Mouse (Mus musculus) limb, embryonic 14.5 days (tissue): Measurements from ENCODE around the gene Cenpj. TPM values are rescaled to one million over a fixed set of nuclear protein-coding genes. Genes with fewer than 3 reads are reported as not detected.

Experiments
- ATAC-seq: fragments of 200-750 bp; cut with Nextera tagmentation; 2 replicates; pipeline ENCODE4 v1.8.0; 2017; ENCODE audit warnings: low read depth, moderate number of reproducible peaks, moderate TSS enrichment; ENCODE audit not compliant: low FRiP score
- DNase-seq: peaks from one replicate; pipeline ENCODE4 v3.0.0-alpha.2; 2015; ENCODE audit warnings: low spot score
- H3K27ac ChIP-seq: fragments of 300-500 bp; sonication (generic); replicated peaks from 2 replicates; pipeline ENCODE4 v1.5.1; 2014; ENCODE audit warnings: low read depth, mild to moderate bottlenecking, low read length, moderate library complexity, mixed read lengths
- H3K27me3 ChIP-seq: fragments of 300-500 bp; sonication (generic); 2 replicates; pipeline ENCODE4 v1.6.1; 2014; ENCODE audit warnings: low read length, mixed read lengths; ENCODE audit not compliant: control insufficient read depth, insufficient read depth
- H3K36me3 ChIP-seq: fragments of 300-500 bp; sonication (generic); 2 replicates; pipeline ENCODE4 v1.6.1; 2014; ENCODE audit warnings: mild to moderate bottlenecking, low read length, moderate library complexity, mixed read lengths; ENCODE audit not compliant: control insufficient read depth, insufficient read depth
- H3K4me1 ChIP-seq: fragments of 300-500 bp; sonication (generic); 2 replicates; pipeline ENCODE4 v1.6.1; 2014; ENCODE audit warnings: antibody characterized with exemption, low read length, mixed read lengths; ENCODE audit not compliant: control insufficient read depth, insufficient read depth
- H3K4me2 ChIP-seq: fragments of 300-500 bp; sonication (generic); replicated peaks from 2 replicates; pipeline ENCODE4 v1.6.1; 2014; ENCODE audit warnings: low read depth, mild to moderate bottlenecking, low read length, moderate library complexity; ENCODE audit not compliant: severe bottlenecking
- H3K4me3 ChIP-seq: fragments of 300-500 bp; sonication (generic); replicated peaks from 2 replicates; pipeline ENCODE4 v1.5.1; 2014; ENCODE audit warnings: low read length
- H3K9ac ChIP-seq: fragments of 300-500 bp; sonication (generic); 2 replicates; pipeline ENCODE4 v1.6.1; 2014; ENCODE audit warnings: mild to moderate bottlenecking, low read depth, low read length, moderate library complexity; ENCODE audit not compliant: severe bottlenecking
- H3K9me3 ChIP-seq: fragments of 300-500 bp; sonication (generic); 2 replicates; pipeline ENCODE4 v1.6.1; 2016; ENCODE audit warnings: low read length; ENCODE audit not compliant: control insufficient read depth
- POLR2A ChIP-seq: fragments of 200-500 bp; IDR thresholded peaks from 2 replicates; pipeline ENCODE4 v1.8.0; 2012; ENCODE audit warnings: inconsistent platforms, mild to moderate bottlenecking, moderate library complexity, borderline replicate concordance; ENCODE audit not compliant: insufficient read depth, insufficient read length; ENCODE audit errors: extremely low read depth
- WGBS: fragments of 180-500 bp; shearing (Covaris S2); extraction: QIAGEN DNeasy Blood & Tissue Kit; methylation state at CpG from one replicate; pipeline ENCODE4 v1.1.7; 2014; 5-methylcytosine and 5-hydroxymethylcytosine counted together
- polyA plus RNA-seq, 2 experiments: library from polyadenylated mRNA; depleted of rRNA in 1 of 2; stranded (reverse) in 1 of 2; unstranded in 1 of 2; fragments of >200 nt; fragmentation: Nextera tagmentation in 1 of 2; extraction: Ambion mirVana in 1 of 2; gene quantifications; 2 replicates each; pipeline versions ENCODE4 v1.2.1 to v1.2.3; 2012 to 2014

Cenpj gene
- polyA plus RNA-seq, 2 experiments: 8.0 to 9.8 TPM

DNA sequence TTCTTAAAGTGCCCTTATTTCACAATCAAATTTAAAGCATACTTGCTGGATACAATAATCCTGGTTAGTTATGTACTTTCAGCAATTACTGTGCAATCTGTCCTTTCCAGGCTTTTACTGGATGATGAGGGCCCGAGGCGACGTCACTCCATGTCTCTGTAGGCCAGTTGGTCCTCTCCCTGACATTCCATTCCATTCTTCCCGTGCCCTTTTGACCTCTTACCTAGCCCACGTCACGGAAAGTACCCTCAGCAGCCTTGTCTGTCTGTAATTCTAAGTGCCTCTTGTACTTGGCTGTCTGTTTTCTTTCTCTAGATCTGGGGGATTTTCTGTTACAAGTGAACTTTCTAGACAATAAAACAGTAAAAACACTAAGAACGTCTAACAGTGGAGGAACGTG, 3.8 kb upstream of the Cenpj start:
- Histone ChIP-seq H3K9me3 (no peaks in the 10 kb centered on the region), H3K4me1 (peaks cover 2% of the 10 kb centered on the region; the same call in 1 of the 2 replicates), H3K4me3 (no peak overlapping the region), H3K27me3 (no peaks in the 10 kb centered on the region), H3K9ac (no peak overlapping the region), H3K27ac (no peak overlapping the region), H3K36me3 (no peaks in the 10 kb centered on the region), H3K4me2 (no peak overlapping the region)
- TF ChIP-seq POLR2A: no peak
- no peak for ATAC-seq
- DNase-seq: no peak
- WGBS: 49% methylated on average over 8 of the region's 8 CpGs

DNA sequence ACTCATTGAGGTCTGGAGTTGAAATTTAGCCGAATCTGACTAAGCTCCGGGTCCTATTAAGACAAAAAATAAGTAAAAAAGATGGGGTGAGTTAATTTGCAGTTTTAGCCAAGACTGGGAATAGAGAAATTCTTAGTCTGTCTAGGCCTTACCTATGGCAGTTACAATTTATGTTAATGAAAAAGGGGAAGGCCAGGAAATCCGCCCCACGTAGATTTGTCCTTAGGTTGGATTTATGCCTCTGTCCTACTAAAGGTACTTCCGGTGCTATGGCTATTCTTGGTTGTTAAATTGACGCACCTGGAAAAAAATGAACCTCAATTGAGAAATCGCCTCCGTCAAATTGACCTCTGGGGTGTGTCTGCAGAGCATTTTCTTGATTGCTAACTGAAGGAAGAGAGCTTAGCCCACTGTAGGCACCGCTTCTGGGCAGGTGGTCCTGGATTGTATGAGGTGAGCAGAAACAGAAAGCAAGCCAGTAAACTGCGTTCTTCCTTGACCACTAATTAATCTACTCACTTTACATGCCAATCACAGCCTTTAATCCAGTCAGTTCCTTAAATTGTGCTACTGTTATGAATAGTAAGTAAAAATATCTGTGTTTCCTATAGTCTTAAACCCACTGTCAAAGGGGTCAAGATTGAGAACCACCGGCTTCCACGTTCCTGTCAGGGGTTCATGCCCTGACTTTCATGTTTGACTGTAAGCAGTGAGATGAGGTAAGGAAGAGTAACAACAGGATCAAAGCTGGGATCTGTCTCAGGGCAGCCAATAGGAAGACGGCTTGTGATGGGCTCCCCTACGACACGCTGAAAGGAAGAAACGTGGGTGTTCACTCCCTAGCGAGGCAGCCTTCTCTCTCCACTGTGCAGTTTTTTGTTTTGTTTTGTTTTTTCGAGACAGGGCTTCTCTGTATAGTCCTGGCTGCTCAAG, 1.0 kb upstream of the Cenpj start:
- H3K4me2 ChIP-seq: peak overlapping the region; percentile 77

DNA sequence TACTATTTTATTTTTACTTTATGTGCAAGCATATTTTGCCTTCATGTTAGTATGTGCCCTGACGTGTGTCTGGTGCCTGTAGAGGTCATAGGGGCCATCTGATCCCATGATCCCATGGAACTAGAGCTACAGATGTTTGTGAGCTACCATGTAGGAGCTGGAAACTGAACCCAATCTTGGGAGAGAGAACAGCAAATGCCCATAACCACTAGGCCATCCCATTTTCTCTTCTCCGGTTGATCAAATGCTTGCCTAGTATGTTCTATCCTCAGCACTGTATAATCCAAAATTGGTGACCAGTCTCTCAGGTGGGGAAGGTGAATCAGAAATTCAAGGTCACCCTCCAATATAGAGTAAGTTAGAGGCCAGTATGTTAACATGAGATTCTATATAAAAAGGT, 2.7 kb downstream of the Cenpj start:
- no peak for ATAC-seq
- 76% methylated on average over 2 of the region's 2 CpGs for WGBS
- peak overlapping the region; percentile 68 for H3K4me2 ChIP-seq

More for the DNA sequence above, 1.0 kb upstream of the Cenpj start:
- Histone ChIP-seq H3K4me3 (peak overlapping the region; percentile 53), H3K27me3 (no peaks in the 10 kb centered on the region), H3K9ac (peak overlapping the region; percentile 60), H3K27ac (no peak overlapping the region), H3K9me3 (no peaks in the 10 kb centered on the region), H3K4me1 (peaks cover 2% of the 10 kb centered on the region; the same call in 1 of the 2 replicates), H3K36me3 (no peaks in the 10 kb centered on the region)
- ATAC-seq (no peak), DNase-seq (no peak)
- WGBS: 70% methylated on average over 18 of the region's 18 CpGs
- TF ChIP-seq POLR2A: no peak

DNA sequence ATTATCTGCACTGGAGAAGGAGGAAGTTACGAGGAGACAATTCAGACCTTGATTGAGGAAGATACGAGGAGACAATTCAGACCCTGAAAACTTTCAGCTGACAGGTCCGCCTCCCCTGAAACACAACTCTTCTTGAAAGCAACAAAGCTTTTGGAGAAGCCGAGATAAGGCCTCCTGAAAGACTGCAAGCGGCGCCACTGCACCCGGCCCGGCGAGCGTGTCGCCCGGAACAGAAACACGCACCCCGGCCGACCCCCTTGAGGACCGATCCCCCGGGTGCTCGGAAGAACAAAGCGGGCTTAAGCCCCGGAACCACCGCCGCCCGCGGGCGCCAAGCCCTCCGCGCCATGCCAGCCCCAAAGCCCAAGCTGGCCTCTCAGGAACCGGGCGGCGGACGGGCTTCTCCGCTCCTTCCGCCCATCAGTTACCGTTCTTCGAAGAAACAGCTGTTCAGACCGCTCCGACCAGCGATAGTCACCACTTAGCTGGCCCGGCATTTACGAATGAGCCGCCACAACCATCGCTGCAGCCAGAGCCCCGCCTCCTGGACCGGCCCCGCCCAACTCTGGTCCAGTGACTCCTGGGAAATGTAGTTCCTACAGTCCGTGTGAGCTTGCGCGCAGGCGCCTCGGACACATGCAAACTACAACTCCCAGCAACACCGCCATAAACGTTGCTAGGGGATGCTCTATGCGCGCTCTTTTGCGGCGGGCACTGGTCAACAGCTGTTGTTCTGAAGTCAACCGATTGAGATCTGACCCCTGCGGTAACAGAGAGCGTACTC, 3.7 kb downstream of the Cenpj start:
- peak overlapping the region; percentile 80 for H3K4me3 ChIP-seq
- no peaks in the 10 kb centered on the region for H3K9me3 ChIP-seq
- under 1% methylated on average over 52 of the region's 59 CpGs for WGBS
- peak overlapping the region; percentile 70 for H3K9ac ChIP-seq
- no peaks in the 10 kb centered on the region for H3K36me3 ChIP-seq
- H3K27ac ChIP-seq: peak overlapping the region; percentile 33; the same call in 1 of the 2 replicates
- peak overlapping the region; percentile 68 for H3K4me2 ChIP-seq
- DNase-seq: peak; percentile 98
- TF ChIP-seq POLR2A: no peak
- ATAC-seq: peak; percentile 100
- no peaks in the 10 kb centered on the region for H3K27me3 ChIP-seq
- H3K4me1 ChIP-seq: peaks cover 6% of the 10 kb centered on the region; the same call in 1 of the 2 replicates

More for the DNA sequence above, 2.7 kb downstream of the Cenpj start:
- TF ChIP-seq POLR2A: no peak
- Histone ChIP-seq H3K4me3 (peak overlapping the region; percentile 80; the same call in 1 of the 2 replicates), H3K4me1 (peaks cover 6% of the 10 kb centered on the region; the same call in 1 of the 2 replicates), H3K9me3 (no peaks in the 10 kb centered on the region), H3K27me3 (no peaks in the 10 kb centered on the region), H3K9ac (no peak overlapping the region), H3K36me3 (no peaks in the 10 kb centered on the region), H3K27ac (no peak overlapping the region)
- no peak for DNase-seq

DNA sequence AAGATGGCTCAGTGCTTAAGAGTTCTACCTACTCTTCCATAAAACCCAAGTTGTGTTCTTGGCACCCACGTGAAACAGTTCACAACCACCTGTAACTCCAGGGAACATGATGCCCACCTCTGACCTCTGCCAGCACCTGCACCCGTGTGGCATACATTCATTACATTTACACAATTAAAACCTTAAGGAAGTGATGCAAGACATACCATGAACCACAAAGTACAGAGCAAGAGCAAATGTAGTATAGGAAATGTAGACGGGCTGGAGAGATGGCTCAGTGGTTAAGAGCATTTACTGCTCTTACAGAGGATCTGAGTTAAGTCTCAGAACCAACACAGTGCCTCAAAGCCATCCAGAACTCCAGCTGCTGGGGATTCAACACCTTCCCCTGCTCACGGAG, 6.2 kb downstream of the Cenpj start:
- no peak for TF ChIP-seq POLR2A
- H3K4me2 ChIP-seq: no peak overlapping the region
- H3K36me3 ChIP-seq: no peaks in the 10 kb centered on the region
- no peaks in the 10 kb centered on the region for H3K27me3 ChIP-seq
- H3K9me3 ChIP-seq: no peaks in the 10 kb centered on the region
- no peak overlapping the region for H3K9ac ChIP-seq
- H3K4me3 ChIP-seq: no peak overlapping the region
- no peak overlapping the region for H3K27ac ChIP-seq
- ATAC-seq (no peak), DNase-seq (no peak)
- 66% methylated on average over 4 of the region's 4 CpGs for WGBS
- peaks cover 4% of the 10 kb centered on the region; the same call in 1 of the 2 replicates for H3K4me1 ChIP-seq
